Mouse (Mus musculus) G1E (cell line): ENCODE measurements around the gene Fat3.

Experiments used
- CTCF ChIP-seq: IDR thresholded peaks from 2 replicates; pipeline ENCODE4 v1.5.1; 2012; ENCODE audit warnings: low read depth, low read length, inconsistent platforms, mixed read lengths
- GATA1 ChIP-seq: IDR thresholded peaks from 2 replicates; pipeline ENCODE4 v1.6.1; 2012; ENCODE audit warnings: borderline replicate concordance, low read length, inconsistent platforms, mixed read lengths
- POLR2AphosphoS5 ChIP-seq: IDR thresholded peaks from 2 replicates; pipeline ENCODE4 v1.6.1; 2012; ENCODE audit warnings: low read depth, low read length, inconsistent platforms; ENCODE audit not compliant: insufficient replicate concordance

- TF ChIP-seq CTCF (no peak), POLR2AphosphoS5 (no peak), GATA1 (no peak)
These were observed 16.3 kb downstream of the Fat3 start for GRCm38 (mm10) chr9:16484765-16485164.
